Mouse (Mus musculus) macrophage (primary cell): ENCODE data around the gene Specc1l. TPM values are rescaled to one million over a fixed set of nuclear protein-coding genes. Genes with fewer than 3 reads are reported as not detected.
"Not testable (repeated sequence)": the region's sequence is repeated elsewhere in the genome, so short reads cannot be mapped to it uniquely, and the experiment has no call there.

Source experiments
- H3K27ac ChIP-seq: fragments of 350-480 bp; formaldehyde crosslinking; 2 replicates; pipeline ENCODE4 v1.9.0; 2021
- H3K36me3 ChIP-seq: fragments of 350-480 bp; formaldehyde crosslinking; 2 replicates; pipeline ENCODE4 v1.9.0; 2021; ENCODE audit errors: inconsistent target
- H3K4me3 ChIP-seq: fragments of 350-480 bp; formaldehyde crosslinking; 2 replicates; pipeline ENCODE4 v1.9.0; 2021; ENCODE audit errors: inconsistent target
- H3K79me2 ChIP-seq: fragments of 350-480 bp; formaldehyde crosslinking; 2 replicates; pipeline ENCODE4 v1.9.0; 2021; ENCODE audit errors: inconsistent target
- WGBS: methylation state at CpG from one replicate; pipeline ENCODE4 v1.1.7; 2026; ENCODE audit warnings: inconsistent platforms; ENCODE audit not compliant: missing documents; 5-methylcytosine and 5-hydroxymethylcytosine counted together
- polyA plus RNA-seq: library from polyadenylated mRNA; stranded (reverse); fragments of 250-400 nt; gene quantifications from 3 replicates; pipeline ENCODE4 v1.2.4, GENCODE M21; 2018; ENCODE audit warnings: inconsistent platforms

Specc1l gene
- polyA plus RNA-seq, 1 experiment from 2014 or later: 38.1 TPM

- Histone ChIP-seq H3K79me2 (no peaks in the 10 kb centered on the region), H3K36me3 (no peaks in the 10 kb centered on the region), H3K4me3 (no peak overlapping the region), H3K27ac (no peak overlapping the region)
- WGBS: 28% methylated on average over 10 of the region's 10 CpGs
These were observed 112.5 kb downstream of the Specc1l start for GRCm38 (mm10) chr10:75324391-75324790.

GRCm38 (mm10) chr10:75325821-75326220 lies 113.9 kb downstream of the Specc1l start:
- Histone ChIP-seq H3K79me2 (no peaks in the 10 kb centered on the region), H3K27ac (no peak overlapping the region), H3K36me3 (no peaks in the 10 kb centered on the region), H3K4me3 (no peak overlapping the region)
- WGBS: 94% methylated on average over 23 of the region's 23 CpGs

- Histone ChIP-seq H3K27ac (no peak overlapping the region), H3K79me2 (no peaks in the 10 kb centered on the region), H3K36me3 (no peaks in the 10 kb centered on the region), H3K4me3 (no peak overlapping the region)
- WGBS: 0% methylated on average over 3 of the region's 3 CpGs
These were observed 114.7 kb downstream of the Specc1l start for GRCm38 (mm10) chr10:75326553-75326952.

- whole genome bisulfite sequencing: 25% methylated on average over 11 of the region's 11 CpGs
- Histone ChIP-seq H3K4me3 (no peak overlapping the region), H3K36me3 (no peaks in the 10 kb centered on the region), H3K27ac (no peak overlapping the region), H3K79me2 (no peaks in the 10 kb centered on the region)
These were observed 115.2 kb downstream of the Specc1l start for GRCm38 (mm10) chr10:75327081-75327480.

GRCm38 (mm10) chr10:75328201-75328704 lies 116.4 kb downstream of the Specc1l start:
- WGBS: 98% methylated on average over 4 of the region's 4 CpGs
- Histone ChIP-seq H3K4me3 (no peak overlapping the region), H3K79me2 (no peaks in the 10 kb centered on the region), H3K27ac (no peak overlapping the region), H3K36me3 (no peaks in the 10 kb centered on the region)

- no peaks in the 10 kb centered on the region for H3K79me2 ChIP-seq
- H3K27ac ChIP-seq: no peak overlapping the region
- no peak overlapping the region for H3K4me3 ChIP-seq
- WGBS: 88% methylated on average over 3 of the region's 3 CpGs
- H3K36me3 ChIP-seq: no peaks in the 10 kb centered on the region
These were observed 120.4 kb downstream of the Specc1l start for GRCm38 (mm10) chr10:75332268-75332667.

- Histone ChIP-seq H3K4me3 (no peak overlapping the region), H3K27ac (no peak overlapping the region), H3K36me3 (no peaks in the 10 kb centered on the region), H3K79me2 (no peaks in the 10 kb centered on the region)
- 93% methylated on average over 23 of the region's 23 CpGs for WGBS
These were observed 121.4 kb downstream of the Specc1l start for GRCm38 (mm10) chr10:75333176-75333776.

- H3K79me2 ChIP-seq: no peaks in the 10 kb centered on the region
- no peak overlapping the region for H3K27ac ChIP-seq
- WGBS: 77% methylated on average over 7 of the region's 7 CpGs
- H3K4me3 ChIP-seq: no peak overlapping the region
- no peaks in the 10 kb centered on the region for H3K36me3 ChIP-seq
These were observed 122.3 kb downstream of the Specc1l start for GRCm38 (mm10) chr10:75334175-75334574.

GRCm38 (mm10) chr10:75335075-75335474 lies 123.2 kb downstream of the Specc1l start:
- WGBS: 96% methylated on average over 6 of the region's 6 CpGs
- H3K36me3 ChIP-seq: no peaks in the 10 kb centered on the region
- no peaks in the 10 kb centered on the region for H3K79me2 ChIP-seq
- no peak overlapping the region for H3K27ac ChIP-seq
- no peak overlapping the region for H3K4me3 ChIP-seq

- Histone ChIP-seq H3K36me3 (no peaks in the 10 kb centered on the region), H3K79me2 (no peaks in the 10 kb centered on the region), H3K27ac (no peak overlapping the region), H3K4me3 (no peak overlapping the region)
- 91% methylated on average over 10 of the region's 10 CpGs for WGBS
These were observed 125.4 kb downstream of the Specc1l start for GRCm38 (mm10) chr10:75337231-75337630.

GRCm38 (mm10) chr10:75338852-75339251 lies 127.0 kb downstream of the Specc1l start:
- H3K27ac ChIP-seq: no peak overlapping the region
- WGBS: 25% methylated on average over 5 of the region's 5 CpGs
- H3K4me3 ChIP-seq: no peak overlapping the region
- no peaks in the 10 kb centered on the region for H3K36me3 ChIP-seq
- H3K79me2 ChIP-seq: no peaks in the 10 kb centered on the region

GRCm38 (mm10) chr10:75339377-75339776 lies 127.5 kb downstream of the Specc1l start:
- H3K79me2 ChIP-seq: no peaks in the 10 kb centered on the region
- H3K27ac ChIP-seq: no peak overlapping the region
- H3K36me3 ChIP-seq: no peaks in the 10 kb centered on the region
- H3K4me3 ChIP-seq: no peak overlapping the region
- 88% methylated on average over 7 of the region's 7 CpGs for WGBS

- no peak overlapping the region for H3K4me3 ChIP-seq
- no peaks in the 10 kb centered on the region for H3K36me3 ChIP-seq
- WGBS: 61% methylated on average over 8 of the region's 8 CpGs
- no peaks in the 10 kb centered on the region for H3K79me2 ChIP-seq
- H3K27ac ChIP-seq: no peak overlapping the region
These were observed 130.1 kb downstream of the Specc1l start for GRCm38 (mm10) chr10:75341936-75342335.

GRCm38 (mm10) chr10:75344563-75344962 lies 132.7 kb downstream of the Specc1l start:
- WGBS: 100% methylated on average over 1 of the region's 1 CpGs
- not testable (repeated sequence) for H3K27ac ChIP-seq, H3K79me2 ChIP-seq, H3K36me3 ChIP-seq, H3K4me3 ChIP-seq

GRCm38 (mm10) chr10:75345265-75345664 lies 133.4 kb downstream of the Specc1l start:
- Histone ChIP-seq H3K27ac (no peak overlapping the region), H3K4me3 (no peak overlapping the region), H3K79me2 (no peaks in the 10 kb centered on the region), H3K36me3 (no peaks in the 10 kb centered on the region)
- 13% methylated on average over 2 of the region's 2 CpGs for WGBS

GRCm38 (mm10) chr10:75350564-75350963 lies 138.7 kb downstream of the Specc1l start:
- no peaks in the 10 kb centered on the region for H3K36me3 ChIP-seq
- no peak overlapping the region for H3K4me3 ChIP-seq
- no peak overlapping the region for H3K27ac ChIP-seq
- 89% methylated on average over 5 of the region's 5 CpGs for WGBS
- H3K79me2 ChIP-seq: no peaks in the 10 kb centered on the region
